Mouse (Mus musculus): ENCODE measurements around the gene Dlg1. TPM values are rescaled to one million over a fixed set of nuclear protein-coding genes. Genes with fewer than 3 reads are reported as not detected.

The Dlg1 gene
- polyA plus RNA-seq, 1 experiment from 2014 or later: 33.7 TPM

GRCm38 (mm10) chr16:31658539-31659334, 4.5 kb upstream of the Dlg1 start:
- no peak for ATAC-seq (ENCODE audit: insufficient number of reproducible peaks, low FRiP score, low TSS enrichment, low read depth)
- H3K27ac ChIP-seq: no peak overlapping the region
- H3K9me3 ChIP-seq: no peaks in the 10 kb centered on the region
- WGBS: 51% methylated on average over 6 of the region's 6 CpGs
- no peaks in the 10 kb centered on the region for H3K36me3 ChIP-seq
- no peaks in the 10 kb centered on the region for H3K27me3 ChIP-seq
- no peak overlapping the region for H3K9ac ChIP-seq
- H3K4me2 ChIP-seq: no peak overlapping the region
- H3K4me1 ChIP-seq: peaks cover 7% of the 10 kb centered on the region; the same call in 1 of the 2 replicates
- no peak overlapping the region for H3K4me3 ChIP-seq

GRCm38 (mm10) chr16:31659453-31659852, 3.8 kb upstream of the Dlg1 start:
- Histone ChIP-seq H3K9ac (no peak overlapping the region), H3K27me3 (no peaks in the 10 kb centered on the region), H3K4me3 (no peak overlapping the region), H3K4me1 (peaks cover 7% of the 10 kb centered on the region; the same call in 1 of the 2 replicates), H3K4me2 (no peak overlapping the region), H3K27ac (no peak overlapping the region), H3K9me3 (no peaks in the 10 kb centered on the region), H3K36me3 (no peaks in the 10 kb centered on the region)
- ATAC-seq (ENCODE audit: insufficient number of reproducible peaks, low FRiP score, low TSS enrichment, low read depth): no peak
- WGBS: 73% methylated on average over 5 of the region's 5 CpGs

GRCm38 (mm10) chr16:31662556-31663378, 476 bp upstream of the Dlg1 start:
- peak overlapping the region; percentile 98 for H3K27ac ChIP-seq
- peaks cover 20% of the 10 kb centered on the region for H3K4me1 ChIP-seq
- 12% methylated on average over 22 of the region's 22 CpGs for WGBS
- H3K9ac ChIP-seq: peak overlapping the region; percentile 92
- no peaks in the 10 kb centered on the region for H3K27me3 ChIP-seq
- peak overlapping the region; percentile 85 for H3K4me2 ChIP-seq
- H3K36me3 ChIP-seq: peaks cover 9% of the 10 kb centered on the region; the same call in 1 of the 2 replicates
- no peaks in the 10 kb centered on the region for H3K9me3 ChIP-seq
- peak overlapping the region; percentile 100 for H3K4me3 ChIP-seq
- ATAC-seq (ENCODE audit: insufficient number of reproducible peaks, low FRiP score, low TSS enrichment, low read depth): peak; percentile 12; the same call in 1 of the 2 replicates

GRCm38 (mm10) chr16:31664287-31664597, 999 bp downstream of the Dlg1 start:
- ATAC-seq (ENCODE audit: insufficient number of reproducible peaks, low FRiP score, low TSS enrichment, low read depth): peak; percentile 52; the same call in 1 of the 2 replicates
- Histone ChIP-seq H3K36me3 (peaks cover 9% of the 10 kb centered on the region; the same call in 1 of the 2 replicates), H3K4me3 (peak overlapping the region; percentile 100), H3K9me3 (no peaks in the 10 kb centered on the region), H3K27ac (peak overlapping the region; percentile 98), H3K27me3 (no peaks in the 10 kb centered on the region), H3K9ac (peak overlapping the region; percentile 92), H3K4me2 (peak overlapping the region; percentile 85), H3K4me1 (peaks cover 20% of the 10 kb centered on the region)
- WGBS: under 1% methylated on average over 36 of the region's 36 CpGs

- 60% methylated on average over 1 of the region's 1 CpGs for WGBS
- Histone ChIP-seq H3K27me3 (no peaks in the 10 kb centered on the region), H3K4me1 (no peaks in the 10 kb centered on the region), H3K27ac (no peak overlapping the region), H3K9ac (no peak overlapping the region), H3K36me3 (peaks cover 10% of the 10 kb centered on the region), H3K4me3 (no peak overlapping the region), H3K4me2 (no peak overlapping the region), H3K9me3 (no peaks in the 10 kb centered on the region)
- no peak for ATAC-seq (ENCODE audit: insufficient number of reproducible peaks, low FRiP score, low TSS enrichment, low read depth)
Observed at GRCm38 (mm10) chr16:31672202-31672601, 9.0 kb downstream of the Dlg1 start.

- Histone ChIP-seq H3K4me2 (no peak overlapping the region), H3K4me3 (no peak overlapping the region), H3K9me3 (no peaks in the 10 kb centered on the region), H3K27me3 (no peaks in the 10 kb centered on the region), H3K27ac (no peak overlapping the region), H3K36me3 (no peaks in the 10 kb centered on the region), H3K9ac (no peak overlapping the region), H3K4me1 (no peaks in the 10 kb centered on the region)
- no peak for ATAC-seq (ENCODE audit: insufficient number of reproducible peaks, low FRiP score, low TSS enrichment, low read depth)
- WGBS: 95% methylated on average over 4 of the region's 4 CpGs
Observed at GRCm38 (mm10) chr16:31677463-31677862, 14.2 kb downstream of the Dlg1 start.

GRCm38 (mm10) chr16:31682291-31682690, 19.0 kb downstream of the Dlg1 start:
- Histone ChIP-seq H3K36me3 (peaks cover 15% of the 10 kb centered on the region; the same call in 1 of the 2 replicates), H3K9me3 (no peaks in the 10 kb centered on the region), H3K27me3 (no peaks in the 10 kb centered on the region), H3K4me3 (no peak overlapping the region), H3K4me1 (no peaks in the 10 kb centered on the region), H3K27ac (no peak overlapping the region), H3K9ac (no peak overlapping the region), H3K4me2 (no peak overlapping the region)
- 91% methylated on average over 6 of the region's 6 CpGs for WGBS
- ATAC-seq (ENCODE audit: insufficient number of reproducible peaks, low FRiP score, low TSS enrichment, low read depth): no peak

- Histone ChIP-seq H3K27ac (no peak overlapping the region), H3K36me3 (peaks cover 15% of the 10 kb centered on the region; the same call in 1 of the 2 replicates), H3K4me2 (no peak overlapping the region), H3K9ac (no peak overlapping the region), H3K9me3 (no peaks in the 10 kb centered on the region), H3K4me3 (no peak overlapping the region), H3K4me1 (no peaks in the 10 kb centered on the region), H3K27me3 (no peaks in the 10 kb centered on the region)
- ATAC-seq (ENCODE audit: insufficient number of reproducible peaks, low FRiP score, low TSS enrichment, low read depth): no peak
- WGBS: 72% methylated on average over 9 of the region's 9 CpGs
Observed at GRCm38 (mm10) chr16:31683670-31684430, 20.6 kb downstream of the Dlg1 start.

GRCm38 (mm10) chr16:31684771-31685170, 21.5 kb downstream of the Dlg1 start:
- Histone ChIP-seq H3K27me3 (no peaks in the 10 kb centered on the region), H3K4me3 (no peak overlapping the region), H3K9me3 (no peaks in the 10 kb centered on the region), H3K9ac (no peak overlapping the region), H3K27ac (no peak overlapping the region), H3K36me3 (peaks cover 15% of the 10 kb centered on the region; the same call in 1 of the 2 replicates), H3K4me2 (no peak overlapping the region), H3K4me1 (no peaks in the 10 kb centered on the region)
- no peak for ATAC-seq (ENCODE audit: insufficient number of reproducible peaks, low FRiP score, low TSS enrichment, low read depth)
- whole genome bisulfite sequencing: 86% methylated on average over 4 of the region's 4 CpGs

GRCm38 (mm10) chr16:31687766-31688165, 24.5 kb downstream of the Dlg1 start:
- H3K9me3 ChIP-seq: no peaks in the 10 kb centered on the region
- H3K36me3 ChIP-seq: peaks cover 15% of the 10 kb centered on the region; the same call in 1 of the 2 replicates
- no peak for ATAC-seq (ENCODE audit: insufficient number of reproducible peaks, low FRiP score, low TSS enrichment, low read depth)
- H3K27me3 ChIP-seq: no peaks in the 10 kb centered on the region
- H3K27ac ChIP-seq: no peak overlapping the region
- no peak overlapping the region for H3K4me3 ChIP-seq
- no peak overlapping the region for H3K4me2 ChIP-seq
- H3K4me1 ChIP-seq: no peaks in the 10 kb centered on the region
- no peak overlapping the region for H3K9ac ChIP-seq

GRCm38 (mm10) chr16:31695286-31696020, 32.2 kb downstream of the Dlg1 start:
- Histone ChIP-seq H3K4me3 (no peak overlapping the region), H3K27ac (no peak overlapping the region), H3K4me2 (no peak overlapping the region), H3K9me3 (no peaks in the 10 kb centered on the region), H3K36me3 (no peaks in the 10 kb centered on the region), H3K9ac (no peak overlapping the region), H3K27me3 (no peaks in the 10 kb centered on the region), H3K4me1 (peaks cover 11% of the 10 kb centered on the region; the same call in 1 of the 2 replicates)
- WGBS: 46% methylated on average over 11 of the region's 11 CpGs
- ATAC-seq (ENCODE audit: insufficient number of reproducible peaks, low FRiP score, low TSS enrichment, low read depth): no peak

Data from limb, embryonic 15.5 days (tissue).